Mouse (Mus musculus): ENCODE results near the gene Cd3g.
"Not testable (repeated sequence)": the region's sequence is repeated elsewhere in the genome, so short reads cannot be mapped to it uniquely, and the experiment has no call there.

The Cd3g gene

DNA sequence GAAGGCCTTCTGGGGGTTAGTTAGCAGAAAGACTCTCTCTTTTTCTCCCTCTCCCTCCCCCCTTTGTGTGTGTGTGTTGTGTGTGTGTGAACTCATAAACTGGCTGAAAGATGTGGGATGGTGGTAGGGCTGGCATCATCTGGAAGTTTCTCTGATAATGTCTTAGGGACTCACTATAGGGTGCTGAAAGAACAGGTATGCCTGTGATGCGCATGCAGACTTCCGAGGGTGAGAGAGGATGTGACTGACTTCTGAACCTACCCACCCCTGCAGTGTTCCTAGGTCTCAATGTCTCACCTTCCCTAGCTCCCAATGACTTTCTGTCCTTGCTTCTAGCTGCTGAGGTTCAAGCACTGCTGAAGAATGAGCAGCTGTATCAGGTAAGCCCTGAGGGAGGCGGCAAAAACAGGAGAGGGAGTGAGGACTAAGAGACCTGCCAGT is 5.5 kb upstream of the Cd3g start:
- no peak for DNase-seq (ENCODE audit: low spot score)

DNA sequence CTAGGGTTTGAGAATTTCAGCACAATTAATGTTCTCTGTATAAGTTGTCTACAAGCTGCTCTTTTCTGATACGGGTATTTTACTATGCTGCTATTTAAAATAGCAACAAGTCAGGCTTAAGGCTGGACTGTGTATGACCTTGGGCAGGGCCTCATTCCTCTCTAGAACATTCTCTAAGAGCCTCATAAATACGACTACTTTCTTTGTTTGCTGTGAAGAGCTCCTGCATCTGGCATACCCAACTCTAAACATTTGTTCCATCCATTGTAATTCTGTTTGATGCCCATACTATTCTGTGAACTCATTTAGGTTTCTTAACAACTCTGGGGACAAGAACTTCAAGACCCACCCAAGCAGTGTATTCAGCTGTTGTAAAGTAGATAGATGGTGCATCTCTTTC is 2.8 kb upstream of the Cd3g start:
- DNase-seq (ENCODE audit: low spot score) = no peak

DNA sequence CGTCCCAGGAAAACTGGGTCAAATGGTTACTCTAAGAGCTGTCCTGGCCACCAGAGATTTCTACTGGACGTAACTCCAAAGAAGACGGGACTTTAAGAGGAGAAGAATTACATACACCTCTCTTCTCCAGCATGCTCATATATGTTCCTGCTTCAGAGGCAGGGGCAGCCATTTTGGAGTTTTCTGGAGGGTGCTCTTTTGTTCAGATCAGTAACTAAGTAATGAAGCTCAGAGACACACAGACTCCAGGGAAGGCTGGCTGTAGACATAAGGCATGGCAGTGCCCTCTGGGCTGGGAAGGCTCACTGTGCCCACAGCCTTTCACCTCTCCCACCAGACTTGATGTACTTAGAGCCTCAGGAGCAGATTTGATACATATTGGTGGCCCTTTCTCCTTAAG is 2.3 kb upstream of the Cd3g start:
- DNase-seq (ENCODE audit: low spot score) = no peak

DNA sequence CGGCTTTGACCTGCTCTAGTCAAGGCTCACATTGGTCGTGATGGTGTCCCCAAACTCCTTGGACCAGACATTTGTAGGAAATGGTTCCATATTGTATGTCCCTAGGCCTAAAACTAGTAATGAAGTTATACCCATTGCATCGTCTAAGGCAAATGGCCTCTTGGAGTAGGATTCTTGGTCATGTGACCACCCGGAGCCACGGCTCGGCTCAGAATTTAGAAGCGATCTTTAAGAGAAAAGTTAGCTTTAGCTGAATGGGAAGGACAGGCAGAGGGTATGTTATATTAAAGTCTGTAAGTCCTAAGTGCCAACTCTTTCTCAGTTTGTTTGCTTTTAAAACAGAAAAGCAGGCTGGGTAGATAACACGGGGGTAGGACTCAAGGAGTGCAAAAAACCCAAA is 1.9 kb upstream of the Cd3g start:
- DNase-seq (ENCODE audit: low spot score) = no peak

DNA sequence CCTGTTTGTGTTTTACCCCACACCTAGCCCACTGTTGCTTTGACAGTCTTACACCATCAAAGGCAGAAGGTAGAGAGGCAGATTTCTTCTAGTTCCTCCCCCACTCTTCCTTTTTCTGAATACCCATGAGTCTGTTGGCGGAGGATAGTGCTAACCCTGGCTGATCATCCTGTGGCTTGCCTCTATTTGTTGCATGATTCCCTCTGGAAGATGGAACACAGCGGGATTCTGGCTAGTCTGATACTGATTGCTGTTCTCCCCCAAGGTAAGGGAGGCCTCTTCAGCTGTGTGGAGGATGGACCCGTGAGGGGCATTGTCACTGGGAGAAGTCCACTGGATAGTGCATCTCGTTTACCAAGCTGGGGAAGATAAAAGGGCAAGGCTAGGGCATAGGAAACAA is 1.4 kb upstream of the Cd3g start, which contains the start of gene Cd3d:
TSS of gene Cd3d (plus strand) at position 111 of the 400 bp plus-strand sequence.
- DNase-seq (ENCODE audit: low spot score) = no peak

DNA sequence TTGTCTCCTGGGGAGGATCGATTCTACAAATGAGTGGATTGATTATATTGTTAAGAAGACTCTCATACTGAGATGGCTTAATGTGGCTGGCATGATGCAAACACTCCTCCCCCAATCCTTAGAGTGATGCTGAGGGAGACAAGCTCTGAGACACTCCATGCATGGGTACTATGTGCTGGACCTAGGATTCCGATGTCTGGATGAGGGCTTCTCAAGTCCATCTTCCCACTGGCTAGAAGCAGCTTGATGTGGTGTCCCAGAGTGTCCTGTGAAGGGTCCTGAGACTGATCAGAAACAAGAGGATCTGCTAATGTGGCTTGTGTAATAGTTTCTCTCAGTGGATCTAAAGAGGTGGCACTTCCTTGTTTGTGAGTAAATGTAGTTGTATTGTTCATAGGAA is 873 bp upstream of the Cd3g start:
- DNase-seq (ENCODE audit: low spot score) = no peak

DNA sequence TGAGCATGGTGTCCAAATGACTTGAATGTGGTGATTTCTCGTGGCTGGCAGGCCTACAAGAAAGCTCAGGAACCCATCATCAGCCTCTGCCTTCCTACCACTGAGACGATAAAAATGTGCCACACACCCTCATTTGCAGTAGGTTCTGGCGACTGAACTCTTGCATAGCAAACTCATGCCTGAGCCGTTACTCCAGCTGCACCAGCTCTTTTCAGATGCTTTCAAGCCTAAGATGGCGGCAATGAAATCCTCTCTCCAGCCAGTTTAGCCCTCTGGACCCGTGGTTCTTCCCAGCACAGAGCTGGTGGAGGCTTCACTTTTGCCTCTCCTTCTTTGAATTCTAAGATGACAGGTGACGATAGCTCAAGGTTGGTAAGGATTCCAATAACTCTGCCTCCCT is 425 bp downstream of the Cd3g start:
- no peak for DNase-seq (ENCODE audit: low spot score)

DNA sequence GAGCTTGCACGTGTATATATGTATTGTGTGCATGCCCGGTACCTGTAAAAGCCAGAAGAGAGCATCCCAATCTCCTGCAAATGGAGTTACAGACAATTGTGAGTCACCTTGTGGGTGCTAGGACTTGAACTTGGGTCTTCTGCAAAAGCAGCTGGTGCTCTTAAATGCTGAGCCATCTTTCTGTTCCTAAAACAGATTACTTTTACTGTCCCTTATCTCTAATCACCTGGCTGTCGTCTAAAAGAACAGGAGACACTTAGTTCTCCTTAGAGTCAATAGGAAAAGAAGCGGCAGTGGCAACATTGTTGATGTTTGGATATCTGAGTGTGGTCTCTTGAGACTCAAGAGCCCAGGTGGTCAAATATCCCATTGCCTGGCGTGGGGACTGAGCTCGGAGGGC is 2.4 kb downstream of the Cd3g start:
- no peak for DNase-seq (ENCODE audit: low spot score)

DNA sequence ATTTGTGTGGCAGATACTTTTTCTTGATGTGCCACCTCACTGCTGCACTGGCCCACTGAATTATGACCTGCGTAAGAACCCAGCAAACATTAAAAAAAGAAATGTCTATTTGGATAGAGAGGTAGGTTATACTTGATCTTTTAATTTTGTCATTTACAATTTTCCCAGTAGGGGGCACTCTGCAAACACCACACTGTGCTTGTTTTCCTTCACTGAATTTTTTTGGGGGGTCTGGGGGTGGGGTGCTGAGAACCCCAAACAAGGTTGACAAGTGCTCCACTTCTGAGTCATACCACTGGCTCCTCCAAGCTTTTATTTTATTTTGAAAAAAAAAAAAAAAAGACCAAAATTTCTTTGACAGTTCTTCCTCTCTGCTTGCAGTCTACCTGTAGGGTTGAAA is 10.8 kb downstream of the Cd3g start:
- DNase-seq (ENCODE audit: low spot score) = no peak

DNA sequence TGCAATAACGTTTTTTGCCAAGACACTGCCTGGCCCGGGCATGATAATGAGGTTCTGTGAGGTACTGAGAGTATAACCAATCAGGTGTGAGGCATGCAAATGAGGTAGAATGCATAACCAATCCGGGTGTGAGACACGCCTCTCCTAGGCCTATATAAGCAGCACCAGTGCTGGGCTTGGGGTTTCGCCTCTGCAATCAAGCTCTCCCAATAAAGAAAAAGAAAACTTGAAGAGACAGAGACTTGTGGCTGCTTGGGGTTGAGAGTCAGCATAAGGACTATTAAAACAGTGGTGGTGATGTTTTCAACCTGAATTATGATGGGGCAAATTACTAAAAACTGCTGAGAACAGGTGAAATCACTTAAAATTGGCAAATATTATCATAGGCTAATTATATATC is 12.5 kb downstream of the Cd3g start:
- not testable (repeated sequence) for DNase-seq (ENCODE audit: low spot score)

DNA sequence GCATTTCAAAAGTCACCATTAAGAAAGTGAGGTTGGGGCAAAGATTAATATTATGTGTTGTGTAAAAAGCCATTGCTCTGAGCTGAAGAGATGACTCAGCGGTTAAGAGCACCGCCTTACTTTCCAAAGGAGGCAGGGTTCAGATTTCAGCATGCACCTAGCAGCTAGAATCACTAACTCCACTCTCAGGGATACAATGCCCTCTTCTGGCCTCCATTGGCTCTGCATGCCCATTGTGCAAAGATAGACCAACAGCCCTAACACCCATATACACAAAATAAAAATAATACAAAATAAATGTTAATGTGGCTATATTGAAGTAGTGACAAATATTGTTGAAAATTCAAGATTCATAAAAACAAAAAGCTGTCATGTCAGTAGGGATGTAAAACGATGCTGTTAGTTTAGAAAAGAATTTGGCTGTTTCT is 13.4 kb downstream of the Cd3g start:
- peak; percentile 61 for DNase-seq (ENCODE audit: low spot score)

DNA sequence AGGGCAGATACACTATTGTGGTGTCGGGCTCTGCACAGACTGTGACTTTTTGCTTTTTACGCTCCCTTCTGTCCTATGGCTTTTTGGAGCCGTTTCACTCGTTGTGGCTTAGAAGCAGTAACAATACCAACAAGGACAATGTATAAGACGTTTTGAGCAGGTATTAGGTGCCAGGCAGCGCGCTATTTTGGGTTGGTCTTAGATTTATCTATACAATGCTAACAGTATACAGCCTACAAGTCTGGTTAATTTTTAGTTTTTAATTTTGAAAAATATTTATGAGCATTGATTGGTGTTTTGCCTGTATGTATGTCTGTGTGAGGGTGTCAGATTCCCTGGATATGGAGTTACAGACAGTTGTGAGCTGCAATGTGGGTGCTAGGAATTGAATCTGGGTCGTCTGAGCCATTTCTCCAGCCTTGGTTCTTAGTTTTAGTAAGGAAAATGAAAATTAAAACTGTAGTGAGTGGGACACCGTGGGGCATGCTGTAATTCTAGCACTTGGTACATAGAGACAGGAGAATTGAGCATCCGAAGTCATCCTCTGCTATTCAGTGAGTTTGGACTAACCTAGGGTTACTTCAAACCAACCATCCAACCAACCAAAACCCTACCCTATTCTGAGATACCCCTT is 14.3 kb downstream of the Cd3g start:
- no peak for DNase-seq (ENCODE audit: low spot score)

DNA sequence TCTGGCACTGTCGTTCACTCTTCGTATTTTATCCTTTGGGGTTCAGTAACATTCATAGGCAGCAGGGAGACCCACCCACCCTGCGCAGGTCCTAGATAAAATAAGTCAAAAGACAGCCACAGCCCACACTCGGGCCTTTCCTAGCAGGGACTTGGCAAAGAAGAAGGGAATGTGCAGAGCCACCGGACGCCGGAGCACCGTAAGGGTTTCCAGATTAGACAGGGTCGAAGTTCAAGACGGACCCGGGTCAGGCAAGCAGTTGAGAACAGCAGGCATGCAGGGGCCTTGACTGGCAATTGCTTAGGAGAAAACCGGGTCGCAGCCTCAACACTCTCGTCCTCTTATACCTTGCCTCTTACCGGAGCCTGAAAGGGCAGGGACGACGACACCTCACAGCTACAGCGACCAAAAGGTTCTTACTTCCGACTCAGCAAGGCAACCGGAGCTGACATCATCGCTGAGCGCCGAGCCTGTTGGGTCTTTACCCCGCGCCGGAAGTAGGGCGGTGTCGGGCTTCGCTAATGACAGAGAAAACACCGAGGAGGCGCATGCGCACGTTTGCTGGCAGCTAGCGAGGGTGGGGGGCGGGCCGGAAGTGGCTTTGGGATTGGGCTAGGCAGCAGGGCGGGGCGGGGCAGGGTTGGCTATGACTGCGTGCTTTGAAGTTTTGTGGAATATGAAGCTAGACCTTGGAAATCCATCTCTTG is 15.0 kb downstream of the Cd3g start, which contains the start of gene Ube4a:
TSS of gene Ube4a (minus strand) at position 475 of the 707 bp plus-strand sequence.
- DNase-seq (ENCODE audit: low spot score) = peak; percentile 100

DNA sequence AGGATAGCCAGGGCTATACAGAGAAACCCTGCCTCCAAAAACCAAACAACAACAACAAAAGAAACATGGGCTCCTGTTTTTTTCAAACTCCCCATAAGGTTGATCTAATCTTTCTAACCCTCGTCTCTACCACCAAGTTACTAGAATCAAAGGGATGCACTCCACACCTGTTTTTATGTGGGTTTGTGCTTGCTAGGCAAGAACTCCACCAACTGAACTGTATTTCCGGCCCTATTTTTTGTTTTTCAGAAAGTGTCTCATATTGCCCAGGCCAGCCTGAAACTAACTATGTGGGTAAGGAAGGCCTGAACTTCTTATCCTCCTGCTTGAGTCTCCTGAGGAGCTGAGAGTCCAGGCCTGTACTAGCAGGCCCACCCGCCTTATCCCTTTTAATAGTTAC is 25.8 kb downstream of the Cd3g start:
- no peak for DNase-seq (ENCODE audit: low spot score)

DNA sequence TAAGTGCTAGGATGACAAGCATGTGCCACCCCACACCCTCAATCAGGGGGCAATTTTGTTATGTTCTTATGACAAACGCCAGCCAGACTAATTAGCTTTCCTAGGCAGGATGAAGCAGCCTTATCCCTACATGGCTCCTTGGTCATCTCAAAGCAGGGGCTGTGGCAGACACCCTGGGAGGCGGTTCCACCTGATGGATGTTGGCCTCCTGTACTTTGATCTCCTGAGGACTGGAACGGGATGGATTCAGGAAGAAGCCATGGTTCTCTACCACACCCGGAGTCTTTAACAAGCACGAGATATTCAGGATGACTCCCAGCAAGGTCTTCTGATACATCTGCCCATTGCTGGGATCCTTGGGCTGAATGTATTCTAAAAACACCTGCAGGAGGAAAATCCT is 32.4 kb downstream of the Cd3g start:
- no peak for DNase-seq (ENCODE audit: low spot score)

DNA sequence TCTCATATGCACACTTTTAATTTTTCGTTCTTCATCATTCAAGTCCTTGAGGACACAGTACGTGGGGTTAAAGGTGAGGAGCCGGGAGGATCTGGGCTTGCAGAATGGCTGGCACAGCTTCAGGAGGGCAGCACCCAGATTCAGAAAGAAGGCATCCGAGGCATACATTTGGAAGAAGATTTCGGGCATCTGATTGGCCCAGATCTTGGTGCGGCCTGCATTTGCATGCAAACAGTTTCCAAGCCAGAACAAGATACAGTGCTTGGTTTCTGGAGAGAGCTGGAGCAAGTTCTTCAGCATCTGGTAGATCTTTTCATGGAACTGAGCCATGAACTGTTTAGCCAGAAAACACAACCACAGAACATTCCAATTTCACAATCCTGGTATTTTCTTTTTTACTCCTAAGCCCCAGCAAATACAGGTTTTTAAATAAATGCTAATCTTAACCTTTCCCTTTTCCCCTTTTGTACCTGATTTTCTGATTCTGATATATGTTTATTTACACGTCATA is 34.0 kb downstream of the Cd3g start:
- no peak for DNase-seq (ENCODE audit: low spot score)

DNA sequence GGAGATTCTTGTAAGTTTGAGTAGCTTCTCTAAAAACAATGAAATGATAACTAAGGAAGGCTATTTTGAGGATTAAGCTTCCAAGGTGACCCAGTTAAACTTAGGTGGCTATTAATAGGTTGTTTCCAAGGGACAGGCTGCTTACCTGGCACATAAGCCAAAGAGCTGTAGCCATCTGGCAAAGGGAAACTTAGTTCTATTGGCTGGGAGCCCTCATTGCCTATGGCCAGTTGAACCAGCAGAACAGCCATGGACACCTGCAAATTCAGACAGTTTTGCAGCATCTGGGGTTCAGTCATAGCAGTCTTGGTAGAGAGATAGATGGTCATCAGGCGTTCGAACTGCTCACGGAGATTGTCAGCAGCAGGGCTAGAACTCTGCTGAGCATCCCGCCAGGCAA is 37.8 kb downstream of the Cd3g start:
- no peak for DNase-seq (ENCODE audit: low spot score)

DNA sequence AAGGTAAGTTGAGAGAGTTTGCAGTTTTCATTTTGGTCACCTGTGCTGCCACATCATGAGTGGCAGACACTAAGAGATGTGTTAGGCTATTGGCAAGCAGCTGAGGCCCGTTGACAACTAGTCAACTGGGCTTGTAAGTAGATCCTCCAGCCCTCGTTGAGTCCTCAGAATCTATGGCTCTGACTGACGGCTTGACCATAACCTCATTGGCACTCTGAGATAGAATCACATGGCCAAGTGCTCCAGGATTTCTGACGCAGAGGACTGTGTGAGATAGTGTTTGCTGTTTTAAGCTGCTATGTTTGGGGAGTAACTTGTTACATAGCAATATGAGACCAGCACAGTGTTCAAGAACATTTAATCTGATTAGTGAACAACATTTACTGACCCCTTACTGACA is 38.5 kb downstream of the Cd3g start:
- no peak for DNase-seq (ENCODE audit: low spot score)

DNA sequence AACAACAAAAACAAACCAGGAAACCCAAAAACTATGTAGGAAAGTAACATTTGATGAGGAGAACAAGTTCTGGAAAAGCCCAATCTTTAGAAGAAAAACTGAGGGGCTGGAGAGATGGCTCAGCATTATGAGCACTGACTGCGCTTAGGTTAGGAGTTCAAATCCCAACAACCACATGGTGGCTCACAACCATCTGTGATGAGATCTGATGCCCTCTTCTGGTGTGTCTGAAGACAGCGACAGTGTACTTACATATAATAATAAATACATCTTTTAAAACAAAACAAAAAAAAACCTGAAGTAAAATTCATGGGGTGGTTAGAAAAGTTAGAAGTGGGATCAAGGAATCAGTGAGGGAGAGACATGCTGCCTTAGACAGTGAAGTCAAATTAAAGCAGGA is 58.7 kb downstream of the Cd3g start:
- DNase-seq (ENCODE audit: low spot score) = no peak

DNA sequence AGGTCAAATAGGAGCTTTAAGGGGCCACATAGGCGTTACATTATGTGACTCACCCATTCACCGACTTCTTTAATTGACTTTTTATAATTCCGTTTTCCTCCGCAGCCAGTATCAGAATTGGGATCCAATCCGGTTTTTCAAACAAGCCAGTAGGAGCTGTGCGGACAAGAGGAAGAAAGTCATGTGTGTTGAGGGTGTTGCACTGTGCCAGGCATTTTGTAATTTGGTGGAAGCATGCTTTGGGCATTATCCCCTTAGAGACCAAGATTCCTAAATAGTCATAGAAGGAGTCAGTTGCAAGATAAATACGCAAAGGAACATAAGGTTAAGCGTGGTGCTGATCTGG is 59.1 kb downstream of the Cd3g start:
- DNase-seq (ENCODE audit: low spot score) = no peak

DNA sequence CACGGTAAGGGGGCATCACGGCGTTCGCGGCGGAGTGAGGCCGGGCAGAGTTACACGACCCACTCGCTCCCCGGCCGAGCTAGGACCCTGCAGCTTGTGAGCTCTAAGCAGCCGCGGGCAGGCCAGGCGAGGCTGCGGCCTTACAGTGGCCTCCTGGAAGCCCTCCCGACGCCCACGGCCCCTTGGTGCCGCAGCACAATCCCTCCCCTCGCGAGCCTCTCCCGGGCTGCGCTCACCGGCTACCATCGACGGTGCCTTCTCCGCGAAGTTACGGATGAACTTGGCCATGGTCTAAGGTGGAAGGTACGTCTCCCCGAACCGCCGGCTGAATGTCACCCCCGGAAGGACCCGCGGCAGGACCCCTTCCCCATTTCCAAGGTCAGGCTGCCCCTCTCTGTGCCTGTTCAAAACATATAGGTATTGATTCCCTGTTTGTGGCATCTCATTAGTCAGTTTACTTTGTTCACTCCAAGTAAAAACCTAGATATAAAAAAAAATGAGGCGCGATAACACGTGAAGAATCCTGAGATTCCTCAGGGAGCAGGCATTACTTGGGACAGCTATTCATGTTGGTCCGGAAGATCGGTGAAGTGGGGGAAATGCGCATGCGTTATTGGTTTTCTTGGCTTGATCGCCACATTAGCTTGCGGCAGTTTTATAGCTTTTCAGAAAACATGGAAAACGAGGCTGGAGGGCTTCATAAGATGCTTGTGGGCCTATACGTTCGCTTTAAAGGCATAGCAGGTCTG is 59.7 kb downstream of the Cd3g start, which contains the start of gene Atp5l:
TSS of gene Atp5l (minus strand) at position 369 of the 749 bp plus-strand sequence.
- peak; percentile 76 for DNase-seq (ENCODE audit: low spot score)

DNA sequence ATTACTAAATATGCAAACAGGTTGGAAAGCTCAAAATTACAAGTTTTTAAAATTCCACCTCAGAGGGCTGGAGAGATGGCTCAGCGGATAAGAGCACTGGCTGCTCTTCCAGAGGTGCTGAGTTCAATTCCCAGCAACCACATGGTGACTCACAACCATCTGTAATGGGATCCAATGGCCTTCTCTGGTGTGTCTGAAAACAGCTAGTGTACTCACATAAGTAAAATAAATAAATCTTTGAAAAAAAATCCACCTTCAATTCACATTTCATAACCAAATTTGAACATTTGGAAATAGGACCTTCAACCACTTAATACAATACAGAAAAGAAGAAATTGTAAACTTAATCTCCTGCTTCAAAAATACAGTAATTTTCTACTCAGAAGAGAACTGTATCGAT is 60.6 kb downstream of the Cd3g start:
- no peak for DNase-seq (ENCODE audit: low spot score)
